Mouse (Mus musculus): ENCODE data around the gene Gm11992. TPM values are rescaled to one million over a fixed set of nuclear protein-coding genes. Genes with fewer than 3 reads are reported as not detected.

Gm11992 gene
- polyA plus RNA-seq, 1 experiment: 22.0 TPM

DNA sequence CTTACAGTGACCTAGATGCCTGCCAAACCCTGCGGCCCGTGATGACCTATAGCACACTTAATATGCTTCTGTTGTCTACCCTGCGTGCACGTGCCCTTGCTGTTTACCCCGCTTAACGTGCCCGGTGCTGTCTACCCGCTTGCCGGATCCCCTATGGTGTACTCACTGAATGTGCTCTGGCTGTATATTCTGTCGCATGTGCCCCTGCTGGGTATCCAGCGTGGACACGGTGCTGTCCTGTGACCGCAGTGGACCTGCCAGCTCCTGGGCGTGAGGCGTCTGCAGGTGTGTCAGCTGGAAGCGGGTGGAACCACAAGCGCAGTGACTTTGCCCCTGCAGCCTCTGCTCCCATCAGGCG is 288 bp downstream of the Gm11992 start, which contains the start of gene Sun3:
Gene Sun3 (minus strand): TSS at position 289 of the 358 bp plus-strand sequence.
- Histone ChIP-seq H3K4me3 (ENCODE audit: insufficient read depth, low read depth, low read length) (peak within 1 kb of the TSS; percentile 67), H3K27ac (ENCODE audit: insufficient read depth, low read depth, low read length) (peak within 1 kb of the TSS; percentile 84), H3K27me3 (replicated peaks; ENCODE audit: control insufficient read depth, insufficient read depth, low read length) (no peaks in the 10 kb centered on the region), H3K4me1 (ENCODE audit: control insufficient read depth, insufficient read depth, low read length) (peaks cover 5% of the 10 kb centered on the region), H3K36me3 (ENCODE audit: control insufficient read depth, insufficient read depth, low read length) (no peaks in the 10 kb centered on the region)
- WGBS: under 1% methylated on average over 18 of the region's 18 CpGs
- DNase-seq: peak; percentile 80
- TF ChIP-seq CTCF (conservative IDR thresholded peaks at IDR 0.05; ENCODE audit: insufficient read depth, insufficient read length, low read depth, low read length) (no peak), POLR2A (IDR thresholded peaks at IDR 0.05; ENCODE audit: low read depth, low read length) (no peak)

- no peaks in the 10 kb centered on the region for H3K27me3 ChIP-seq (replicated peaks; ENCODE audit: control insufficient read depth, insufficient read depth, low read length)
- no peaks in the 10 kb centered on the region for H3K36me3 ChIP-seq (ENCODE audit: control insufficient read depth, insufficient read depth, low read length)
- H3K27ac ChIP-seq (ENCODE audit: insufficient read depth, low read depth, low read length): peak overlapping the region; percentile 84
- H3K4me3 ChIP-seq (ENCODE audit: insufficient read depth, low read depth, low read length): peak overlapping the region; percentile 46; the same call in 1 of the 2 replicates
- peaks cover 5% of the 10 kb centered on the region for H3K4me1 ChIP-seq (ENCODE audit: control insufficient read depth, insufficient read depth, low read length)
- TF ChIP-seq CTCF (conservative IDR thresholded peaks at IDR 0.05; ENCODE audit: insufficient read depth, insufficient read length, low read depth, low read length) (no peak), POLR2A (IDR thresholded peaks at IDR 0.05; ENCODE audit: low read depth, low read length) (no peak)
- WGBS: 62% methylated on average over 4 of the region's 4 CpGs
- peak; percentile 65 for DNase-seq
Observed at GRCm38 (mm10) chr11:9050241-9050640, 1.8 kb downstream of the Gm11992 start.

DNA sequence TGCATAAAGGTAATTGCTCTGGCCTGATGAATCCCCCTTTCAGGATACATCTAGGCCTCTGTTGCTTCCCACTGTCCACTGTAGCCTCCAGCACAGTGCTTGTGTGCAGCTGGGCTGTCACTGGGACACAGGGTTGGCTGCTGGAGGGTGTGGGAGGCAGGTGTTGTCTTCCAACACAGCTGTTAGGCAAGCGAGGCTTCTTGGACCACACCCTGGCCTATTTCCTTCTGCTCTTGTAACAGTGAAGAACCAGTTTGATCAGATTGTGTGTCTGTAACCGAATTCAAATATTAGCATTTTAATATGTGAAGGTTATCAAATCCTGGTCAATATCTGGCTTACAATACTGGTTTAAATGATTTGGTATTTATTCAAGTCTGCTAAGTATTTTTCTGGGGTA is 3.5 kb downstream of the Gm11992 start:
- Histone ChIP-seq H3K27me3 (replicated peaks; ENCODE audit: control insufficient read depth, insufficient read depth, low read length) (no peaks in the 10 kb centered on the region), H3K27ac (ENCODE audit: insufficient read depth, low read depth, low read length) (no peak overlapping the region), H3K4me3 (ENCODE audit: insufficient read depth, low read depth, low read length) (no peak overlapping the region), H3K4me1 (ENCODE audit: control insufficient read depth, insufficient read depth, low read length) (peaks cover 5% of the 10 kb centered on the region), H3K36me3 (ENCODE audit: control insufficient read depth, insufficient read depth, low read length) (no peaks in the 10 kb centered on the region)
- TF ChIP-seq CTCF (conservative IDR thresholded peaks at IDR 0.05; ENCODE audit: insufficient read depth, insufficient read length, low read depth, low read length): no peak
- no peak for TF ChIP-seq POLR2A (IDR thresholded peaks at IDR 0.05; ENCODE audit: low read depth, low read length)
- 78% methylated on average over 2 of the region's 2 CpGs for WGBS
- no peak for DNase-seq

DNA sequence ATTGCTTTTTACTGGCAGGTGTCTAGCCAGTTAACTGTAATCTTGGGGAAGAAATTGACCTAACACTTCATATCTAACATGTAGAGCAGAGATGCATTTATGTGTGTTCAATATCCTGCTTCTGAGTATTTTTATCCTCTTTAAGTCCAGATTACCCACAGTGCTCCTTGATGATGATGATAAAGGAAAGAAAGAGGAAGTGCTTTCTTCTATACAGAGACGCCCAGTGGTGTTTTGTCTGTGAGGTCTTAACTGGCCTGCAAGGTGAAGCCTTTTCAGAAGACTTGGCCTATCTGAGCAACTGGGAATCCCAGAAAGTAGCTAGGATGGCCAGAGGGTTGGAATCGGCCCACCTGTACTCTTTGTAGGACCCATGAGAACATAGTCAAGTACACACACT is 8.5 kb downstream of the Gm11992 start:
- H3K4me3 ChIP-seq (ENCODE audit: insufficient read depth, low read depth, low read length): no peak overlapping the region
- DNase-seq: no peak
- WGBS: 88% methylated on average over 2 of the region's 2 CpGs
- no peak overlapping the region for H3K27ac ChIP-seq (ENCODE audit: insufficient read depth, low read depth, low read length)
- no peaks in the 10 kb centered on the region for H3K27me3 ChIP-seq (replicated peaks; ENCODE audit: control insufficient read depth, insufficient read depth, low read length)
- TF ChIP-seq POLR2A (IDR thresholded peaks at IDR 0.05; ENCODE audit: low read depth, low read length) (no peak), CTCF (conservative IDR thresholded peaks at IDR 0.05; ENCODE audit: insufficient read depth, insufficient read length, low read depth, low read length) (no peak)
- H3K36me3 ChIP-seq (ENCODE audit: control insufficient read depth, insufficient read depth, low read length): no peaks in the 10 kb centered on the region; the same call in 1 of the 2 replicates
- H3K4me1 ChIP-seq (ENCODE audit: control insufficient read depth, insufficient read depth, low read length): no peaks in the 10 kb centered on the region

DNA sequence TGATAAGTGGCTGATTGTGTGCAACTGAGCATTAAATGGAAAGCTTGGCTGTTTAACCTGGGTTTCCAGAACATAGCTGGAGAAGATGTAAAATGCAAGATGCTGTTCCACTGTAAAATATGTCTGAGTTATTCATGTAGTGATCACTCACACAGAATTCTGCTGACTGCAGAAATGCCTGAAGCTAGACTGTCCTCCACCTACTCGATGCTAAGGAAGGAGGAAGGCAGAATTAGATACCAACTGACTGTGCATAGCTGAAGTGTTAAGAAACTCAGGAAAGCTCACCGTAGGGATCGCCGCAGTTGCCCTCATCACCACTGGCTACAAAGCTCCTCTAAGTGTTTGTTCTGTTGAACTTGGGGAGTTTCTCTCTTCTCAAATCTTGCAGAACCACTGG is 9.3 kb downstream of the Gm11992 start:
- H3K36me3 ChIP-seq (ENCODE audit: control insufficient read depth, insufficient read depth, low read length): no peaks in the 10 kb centered on the region; the same call in 1 of the 2 replicates
- 91% methylated on average over 4 of the region's 4 CpGs for WGBS
- TF ChIP-seq POLR2A (IDR thresholded peaks at IDR 0.05; ENCODE audit: low read depth, low read length) (no peak), CTCF (conservative IDR thresholded peaks at IDR 0.05; ENCODE audit: insufficient read depth, insufficient read length, low read depth, low read length) (no peak)
- no peak overlapping the region for H3K4me3 ChIP-seq (ENCODE audit: insufficient read depth, low read depth, low read length)
- H3K27me3 ChIP-seq (replicated peaks; ENCODE audit: control insufficient read depth, insufficient read depth, low read length): no peaks in the 10 kb centered on the region
- no peak for DNase-seq
- H3K4me1 ChIP-seq (ENCODE audit: control insufficient read depth, insufficient read depth, low read length): no peaks in the 10 kb centered on the region
- H3K27ac ChIP-seq (ENCODE audit: insufficient read depth, low read depth, low read length): no peak overlapping the region

- Histone ChIP-seq H3K27ac (ENCODE audit: insufficient read depth, low read depth, low read length) (no peak overlapping the region), H3K4me3 (ENCODE audit: insufficient read depth, low read depth, low read length) (no peak overlapping the region), H3K27me3 (replicated peaks; ENCODE audit: control insufficient read depth, insufficient read depth, low read length) (no peaks in the 10 kb centered on the region), H3K4me1 (ENCODE audit: control insufficient read depth, insufficient read depth, low read length) (no peaks in the 10 kb centered on the region), H3K36me3 (ENCODE audit: control insufficient read depth, insufficient read depth, low read length) (no peaks in the 10 kb centered on the region; the same call in 1 of the 2 replicates)
- TF ChIP-seq POLR2A (IDR thresholded peaks at IDR 0.05; ENCODE audit: low read depth, low read length): no peak
- TF ChIP-seq CTCF (conservative IDR thresholded peaks at IDR 0.05; ENCODE audit: insufficient read depth, insufficient read length, low read depth, low read length): no peak
- 78% methylated on average over 1 of the region's 1 CpGs for WGBS
- DNase-seq: no peak
Observed at GRCm38 (mm10) chr11:9060029-9060428, 11.6 kb downstream of the Gm11992 start.

DNA sequence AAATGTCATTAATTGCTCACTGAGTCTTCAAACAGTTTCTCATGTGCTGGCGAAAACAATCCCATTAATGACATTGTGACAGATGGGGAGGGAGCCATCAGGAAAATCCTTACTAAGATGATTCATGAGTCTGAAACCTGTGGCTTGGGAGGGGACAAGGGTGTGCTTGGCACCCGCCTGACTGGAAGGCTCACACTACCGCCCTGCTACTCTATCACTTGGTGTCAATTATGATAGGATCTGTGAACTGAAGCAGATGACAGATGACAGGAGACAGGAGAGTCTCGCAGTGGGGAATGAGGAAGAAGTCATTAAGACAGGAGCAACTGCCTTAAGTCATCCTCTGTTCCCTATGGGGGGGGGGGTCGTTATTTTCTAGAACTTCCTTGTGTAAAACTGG is 12.1 kb downstream of the Gm11992 start:
- TF ChIP-seq CTCF (conservative IDR thresholded peaks at IDR 0.05; ENCODE audit: insufficient read depth, insufficient read length, low read depth, low read length): no peak
- no peak for TF ChIP-seq POLR2A (IDR thresholded peaks at IDR 0.05; ENCODE audit: low read depth, low read length)
- no peak overlapping the region for H3K4me3 ChIP-seq (ENCODE audit: insufficient read depth, low read depth, low read length)
- H3K4me1 ChIP-seq (ENCODE audit: control insufficient read depth, insufficient read depth, low read length): no peaks in the 10 kb centered on the region
- no peaks in the 10 kb centered on the region; the same call in 1 of the 2 replicates for H3K36me3 ChIP-seq (ENCODE audit: control insufficient read depth, insufficient read depth, low read length)
- no peaks in the 10 kb centered on the region for H3K27me3 ChIP-seq (replicated peaks; ENCODE audit: control insufficient read depth, insufficient read depth, low read length)
- WGBS: 62% methylated on average over 5 of the region's 5 CpGs
- no peak for DNase-seq
- H3K27ac ChIP-seq (ENCODE audit: insufficient read depth, low read depth, low read length): no peak overlapping the region

Measured in kidney, adult 2 months (tissue).